Mouse (Mus musculus) heart, postnatal 10 days (tissue): Measurements from ENCODE around the gene Cers2. TPM values are rescaled to one million over a fixed set of nuclear protein-coding genes. Genes with fewer than 3 reads are reported as not detected.
"Not testable (repeated sequence)": the region's sequence is repeated elsewhere in the genome, so short reads cannot be mapped to it uniquely, and the experiment has no call there.

ENCODE experiments used
- DNase-seq, 2 experiments: peaks; one replicate each; pipeline ENCODE4 v3.0.0; 2021
- intact Hi-C: fragments of 180-260 bp; cut with DNase I; formaldehyde crosslinking; loops from one replicate; pipeline ENCODE4 v1.15.1; 2025
- total RNA-seq, 2 experiments: library from RNA; stranded (reverse); gene quantifications; 2 replicates each; pipeline ENCODE4 v1.2.3; 2021

Cers2 gene
- total RNA-seq, 2 experiments from 2014 or later, result 58.4 to 65.6 TPM

- peak; percentile 95 for DNase-seq
- intact Hi-C loops, result loop anchor here (1.0 to 2.0 kb wide), 2 partner anchors 32 to 98 kb away; partner anchors contain the start of genes Gabpb2 and Prune1
These were observed 678 bp downstream of the Cers2 start for GRCm38 (mm10) chr3:95315094-95315843.

GRCm38 (mm10) chr3:95315844-95316550, 1.4 kb downstream of the Cers2 start:
- intact Hi-C loops, result loop anchor here (1.0 to 2.0 kb wide), 2 partner anchors 33 to 99 kb away; partner anchors contain the start of genes Gabpb2 and Prune1
- peak; percentile 21 to 24 for DNase-seq

- intact Hi-C loops, result no loop called here
- DNase-seq, result peak; percentile 66 to 71
These were observed 3.0 kb downstream of the Cers2 start for GRCm38 (mm10) chr3:95317414-95318080.

GRCm38 (mm10) chr3:95318548-95318947, 4.0 kb downstream of the Cers2 start:
- intact Hi-C loops, result no loop called here
- peak; percentile 57 to 62 for DNase-seq

GRCm38 (mm10) chr3:95319110-95319509, 4.5 kb downstream of the Cers2 start:
- DNase-seq, result no peak
- intact Hi-C loops, result no loop called here

GRCm38 (mm10) chr3:95319701-95320625, 5.4 kb downstream of the Cers2 start:
- intact Hi-C loops, result no loop called here

GRCm38 (mm10) chr3:95323429-95323828, 8.8 kb downstream of the Cers2 start:
- intact Hi-C loops, result no loop called here
- DNase-seq, result no peak

More at GRCm38 (mm10) chr3:95319701-95320625, 5.4 kb downstream of the Cers2 start:
- no peak for DNase-seq

- intact Hi-C loops, result no loop called here
- DNase-seq, result no peak
These were observed 10.0 kb downstream of the Cers2 start for GRCm38 (mm10) chr3:95324454-95325144.

- intact Hi-C loops, result no loop called here
- DNase-seq, result no peak
These were observed 14.3 kb downstream of the Cers2 start for GRCm38 (mm10) chr3:95328803-95329404.

- intact Hi-C loops, result no loop called here
- DNase-seq, result no peak
These were observed 16.9 kb downstream of the Cers2 start for GRCm38 (mm10) chr3:95331528-95331927.

GRCm38 (mm10) chr3:95337345-95337744, 22.8 kb downstream of the Cers2 start:
- intact Hi-C loops, result no loop called here
- DNase-seq, result no peak

GRCm38 (mm10) chr3:95338251-95338650, 23.7 kb downstream of the Cers2 start:
- intact Hi-C loops, result no loop called here
- no peak for DNase-seq

GRCm38 (mm10) chr3:95343356-95344000, 28.9 kb downstream of the Cers2 start:
- intact Hi-C loops, result loop anchor here (10.0 kb wide), 1 partner anchor 491 kb away; no protein-coding TSS in a partner anchor
- DNase-seq, result not testable (repeated sequence)

- intact Hi-C loops, result loop anchor here (5.0 to 10.0 kb wide), 2 partner anchors 46 to 488 kb away; no protein-coding TSS in a partner anchor
- DNase-seq, result no peak
These were observed 31.9 kb downstream of the Cers2 start for GRCm38 (mm10) chr3:95346454-95346853.

GRCm38 (mm10) chr3:95348343-95348742, 33.8 kb downstream of the Cers2 start:
- DNase-seq, result not testable (repeated sequence)
- intact Hi-C loops, result loop anchor here (5.0 to 10.0 kb wide), 2 partner anchors 44 to 486 kb away; no protein-coding TSS in a partner anchor

GRCm38 (mm10) chr3:95349491-95349890, 34.9 kb downstream of the Cers2 start:
- intact Hi-C loops, result loop anchor here (1.0 to 10.0 kb wide), 3 partner anchors 43 to 485 kb away; no protein-coding TSS in a partner anchor
- peak; percentile 25 to 26 for DNase-seq

GRCm38 (mm10) chr3:95355911-95356544, 41.4 kb downstream of the Cers2 start:
- peak in 1 of 2 experiments; percentile 10 for DNase-seq
- intact Hi-C loops, result loop anchor here (5.0 kb wide), 1 partner anchor 76 kb away; the partner anchor contains the start of gene Arnt
